Mouse (Mus musculus) kidney, adult 2 months (tissue): ENCODE results near the gene Fars2. TPM values are rescaled to one million over a fixed set of nuclear protein-coding genes. Genes with fewer than 3 reads are reported as not detected.

Source experiments
- DNase-seq: peaks from one replicate; pipeline ENCODE4 v3.0.0; 2021
- H3K27ac ChIP-seq: fragments of 200-500 bp; 2 replicates; pipeline ENCODE4 v1.5.1; 2012; ENCODE audit warnings: low read depth, low read length, control low read depth, inconsistent platforms; ENCODE audit not compliant: insufficient read depth
- H3K27me3 ChIP-seq: fragments of 200-500 bp; replicated peaks from 2 replicates; pipeline ENCODE4 v1.6.1; 2012; ENCODE audit warnings: mild to moderate bottlenecking, moderate library complexity, low read length, inconsistent platforms; ENCODE audit not compliant: control insufficient read depth, insufficient read depth
- H3K36me3 ChIP-seq: fragments of 200-500 bp; 2 replicates; pipeline ENCODE4 v1.6.1; 2012; ENCODE audit warnings: mild to moderate bottlenecking, moderate library complexity, low read length, inconsistent platforms; ENCODE audit not compliant: control insufficient read depth, insufficient read depth
- H3K4me1 ChIP-seq: fragments of 200-500 bp; 2 replicates; pipeline ENCODE4 v1.6.1; 2011; ENCODE audit warnings: low read length; ENCODE audit not compliant: control insufficient read depth, insufficient read depth
- H3K4me3 ChIP-seq: fragments of 200-500 bp; 2 replicates; pipeline ENCODE4 v1.5.1; 2011; ENCODE audit warnings: mild to moderate bottlenecking, low read depth, low read length, control low read depth; ENCODE audit not compliant: insufficient read depth
- CTCF ChIP-seq: fragments of 200-500 bp; conservative IDR thresholded peaks from 2 replicates; pipeline ENCODE4 v1.5.1; 2011; ENCODE audit warnings: low read depth, mild to moderate bottlenecking, control low read depth, low read length, moderate library complexity, mixed read lengths; ENCODE audit not compliant: insufficient read depth, insufficient read length
- POLR2A ChIP-seq: fragments of 200-500 bp; IDR thresholded peaks from one replicate; pipeline ENCODE4 v1.6.1; 2011; ENCODE audit warnings: low read depth, low read length, control low read depth
- WGBS: fragments of 180-500 bp; shearing (Covaris S2); methylation state at CpG from one replicate; pipeline ENCODE4 v1.1.7; 2018; 5-methylcytosine and 5-hydroxymethylcytosine counted together
- polyA plus RNA-seq: library from polyadenylated mRNA; depleted of rRNA; stranded (reverse); fragments of >200 nt; gene quantifications from 2 replicates; pipeline ENCODE4 v1.2.3, GENCODE M21; 2012

Gene Fars2
- polyA plus RNA-seq, 1 experiment = 99.1 TPM

DNA sequence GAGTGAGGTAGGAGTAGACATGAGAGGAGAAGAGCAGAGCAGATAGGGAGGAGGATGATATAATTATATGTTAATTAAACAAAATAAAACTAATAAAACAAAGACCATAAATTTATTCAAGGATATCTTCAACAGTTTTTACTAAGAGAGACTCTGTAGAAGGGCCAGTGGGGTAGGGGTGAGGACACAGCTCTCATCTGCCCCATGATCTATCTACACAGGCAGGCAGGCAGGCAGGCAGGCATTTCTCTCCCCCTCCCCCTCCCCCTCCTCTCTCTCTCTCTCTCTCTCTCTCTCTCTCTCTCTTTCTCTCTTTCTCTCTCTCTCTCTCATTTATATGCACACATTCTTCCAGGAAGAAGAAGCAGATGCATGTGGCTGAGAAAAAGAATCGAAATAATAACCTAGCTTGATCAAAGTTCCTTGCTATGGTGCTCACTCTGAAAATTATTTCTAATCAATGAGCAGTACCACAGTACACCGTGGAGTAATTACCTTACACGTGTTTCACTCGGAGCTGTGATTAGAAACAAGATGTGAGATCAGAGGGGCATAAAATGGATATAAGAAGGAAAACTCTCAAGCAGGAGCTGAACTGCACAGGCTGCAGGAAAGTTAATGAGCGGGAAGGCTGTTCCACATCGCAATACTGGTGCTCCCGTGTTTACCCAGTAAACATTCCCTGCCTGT is 312.4 kb downstream of the Fars2 start:
- Histone ChIP-seq H3K4me1 (peaks cover 17% of the 10 kb centered on the region), H3K27ac (no peak overlapping the region), H3K36me3 (no peaks in the 10 kb centered on the region), H3K4me3 (no peak overlapping the region), H3K27me3 (no peaks in the 10 kb centered on the region)
- DNase-seq = no peak
- no peak for TF ChIP-seq POLR2A
- no peak for TF ChIP-seq CTCF
- WGBS = 56% methylated on average over 7 of the region's 7 CpGs

DNA sequence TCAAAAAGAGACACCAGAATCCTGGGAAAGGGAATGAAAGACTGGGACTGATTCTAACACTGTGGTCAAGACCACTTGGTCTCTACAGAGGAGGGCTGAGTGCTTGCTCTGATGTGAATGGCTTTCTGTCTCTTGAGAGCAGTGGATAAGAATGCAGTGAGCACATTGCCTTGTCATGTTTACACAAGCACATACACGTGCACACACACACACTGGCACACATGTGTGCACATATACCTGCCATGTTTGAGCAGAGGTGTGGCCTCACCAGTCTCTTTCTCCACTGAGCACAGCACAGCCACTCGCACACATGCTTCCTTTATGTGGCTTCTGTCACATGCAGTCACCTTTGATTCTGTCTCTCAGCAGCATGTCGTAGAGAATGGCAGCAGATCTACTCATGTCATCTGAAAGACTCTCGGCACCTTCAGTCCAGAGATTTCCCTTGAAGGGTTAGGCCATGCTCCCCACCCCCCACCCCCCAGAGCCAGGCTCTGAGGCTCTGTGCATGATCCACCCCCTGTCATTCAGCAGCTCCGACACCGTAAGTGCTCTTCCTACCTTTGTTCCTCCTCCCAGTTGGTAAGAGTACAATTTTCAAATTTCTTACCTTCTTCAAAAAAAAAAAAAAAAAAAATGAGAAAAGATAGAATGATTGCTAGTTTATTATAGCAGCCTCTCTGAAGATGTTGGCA is 313.4 kb downstream of the Fars2 start:
- TF ChIP-seq CTCF = no peak

DNA sequence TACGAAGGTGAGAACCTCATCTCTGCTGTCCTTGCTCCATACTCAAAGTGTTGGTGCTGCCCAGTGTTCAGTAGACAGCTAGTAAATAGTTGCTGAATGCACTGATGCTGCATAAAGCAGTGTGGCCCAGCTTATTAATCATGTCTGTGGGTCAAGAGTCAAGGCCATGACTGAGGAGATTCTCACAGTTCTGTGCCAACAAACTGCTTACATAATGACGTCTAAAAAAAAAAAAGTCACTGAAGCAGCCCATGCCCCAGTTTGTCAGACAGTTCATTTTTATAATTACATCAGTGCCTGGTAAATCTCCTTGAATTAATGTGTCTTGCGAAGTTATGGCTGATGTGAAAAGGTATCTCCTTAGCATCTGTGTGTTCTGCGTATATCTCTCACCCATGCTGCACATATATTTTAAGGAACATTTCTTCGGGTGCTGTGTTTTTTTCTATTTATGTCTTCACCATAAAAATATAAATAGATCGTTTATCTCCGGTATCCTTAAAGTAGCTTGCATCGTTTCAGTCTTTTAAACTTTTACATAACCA is 314.8 kb downstream of the Fars2 start:
- TF ChIP-seq POLR2A = no peak
- Histone ChIP-seq H3K27me3 (no peaks in the 10 kb centered on the region), H3K27ac (no peak overlapping the region), H3K4me3 (no peak overlapping the region), H3K4me1 (peaks cover 8% of the 10 kb centered on the region), H3K36me3 (no peaks in the 10 kb centered on the region)
- WGBS = 76% methylated on average over 8 of the region's 8 CpGs
- DNase-seq = peak; percentile 75

More for the DNA sequence above, 313.4 kb downstream of the Fars2 start:
- Histone ChIP-seq H3K36me3 (no peaks in the 10 kb centered on the region), H3K27ac (no peak overlapping the region), H3K4me3 (no peak overlapping the region), H3K4me1 (peaks cover 13% of the 10 kb centered on the region), H3K27me3 (no peaks in the 10 kb centered on the region)
- no peak for DNase-seq
- 85% methylated on average over 6 of the region's 6 CpGs for WGBS

DNA sequence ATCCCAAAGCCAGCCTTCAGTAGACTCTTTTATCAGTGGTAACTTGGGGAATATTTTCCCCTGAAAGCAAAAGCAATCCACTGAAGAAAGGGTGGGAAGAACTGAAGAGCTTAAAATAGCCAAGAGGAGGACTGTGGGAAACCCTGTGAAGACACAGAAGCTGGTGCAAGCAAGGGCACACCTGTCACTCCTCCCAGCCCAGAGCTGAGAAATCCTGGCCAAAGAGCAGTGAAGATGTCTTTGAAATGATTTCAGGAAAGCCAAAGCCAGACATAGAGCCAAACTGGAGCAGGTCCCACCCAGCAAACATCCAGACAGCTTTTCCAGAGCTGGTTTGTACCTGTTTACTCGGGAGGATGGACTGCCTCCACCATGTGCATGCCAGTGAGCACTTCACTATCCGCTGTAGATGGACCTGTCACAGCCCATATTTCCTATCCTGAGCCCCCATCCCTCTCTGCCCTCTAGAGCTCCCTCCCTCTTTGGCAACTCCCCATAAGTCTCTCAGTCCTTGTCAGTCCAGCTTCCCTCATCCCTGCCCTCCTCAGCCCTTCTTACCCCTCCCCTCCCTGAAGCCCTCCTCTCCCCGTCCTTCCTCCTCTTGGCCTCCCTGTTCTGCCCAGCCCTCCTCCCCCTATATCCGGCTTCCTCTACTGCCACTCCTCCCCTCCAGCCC is 327.7 kb downstream of the Fars2 start:
- WGBS = 67% methylated on average over 4 of the region's 4 CpGs
- no peak for DNase-seq
- Histone ChIP-seq H3K27ac (no peak overlapping the region), H3K27me3 (no peaks in the 10 kb centered on the region), H3K36me3 (no peaks in the 10 kb centered on the region), H3K4me3 (no peak overlapping the region), H3K4me1 (no peaks in the 10 kb centered on the region)
- no peak for TF ChIP-seq POLR2A
- TF ChIP-seq CTCF = no peak

DNA sequence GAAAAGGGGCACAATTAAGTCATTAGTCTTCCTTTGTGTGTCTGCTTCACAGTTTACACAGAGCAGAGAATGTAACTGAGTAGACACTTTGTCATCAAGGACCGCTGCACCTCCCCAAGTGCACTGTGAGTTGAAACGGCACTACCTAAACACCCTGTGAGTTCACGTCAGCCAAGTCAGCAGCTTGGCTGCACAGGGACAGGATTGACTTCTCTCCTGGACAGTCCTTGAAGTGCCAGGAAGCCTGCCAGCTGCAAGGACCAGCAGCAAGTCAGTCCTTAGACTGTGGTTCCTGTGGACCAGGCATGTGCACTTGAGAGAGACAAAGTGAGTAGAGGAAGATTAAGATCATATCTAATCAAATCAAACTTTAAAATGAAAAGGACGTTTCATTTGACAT is 330.7 kb downstream of the Fars2 start:
- TF ChIP-seq CTCF (no peak), POLR2A (no peak)
- H3K4me3 ChIP-seq = no peak overlapping the region
- no peaks in the 10 kb centered on the region for H3K36me3 ChIP-seq
- H3K27ac ChIP-seq = no peak overlapping the region
- no peak for DNase-seq
- H3K27me3 ChIP-seq = no peaks in the 10 kb centered on the region
- H3K4me1 ChIP-seq = no peaks in the 10 kb centered on the region
- 68% methylated on average over 4 of the region's 4 CpGs for whole genome bisulfite sequencing

DNA sequence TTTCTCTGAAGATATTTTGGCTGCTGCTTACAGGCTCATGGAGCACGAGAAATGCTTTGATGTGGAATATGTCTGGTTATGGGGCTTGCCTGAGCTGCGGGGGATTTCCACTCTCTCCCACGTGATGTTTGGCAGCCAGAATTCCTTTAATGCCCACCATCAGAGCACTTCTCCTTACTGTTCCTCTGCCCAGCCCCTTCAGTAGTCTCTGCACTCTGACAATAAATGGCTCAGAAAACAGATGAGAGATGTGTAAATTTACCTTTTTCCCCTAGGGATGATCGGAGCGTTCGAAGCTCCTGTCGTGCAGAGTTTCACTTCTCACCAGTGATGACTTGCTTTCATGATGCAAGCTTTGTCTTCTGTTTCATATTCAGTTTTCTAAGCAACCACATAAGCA is 331.4 kb downstream of the Fars2 start:
- TF ChIP-seq POLR2A (no peak), CTCF (no peak)
- Histone ChIP-seq H3K4me1 (no peaks in the 10 kb centered on the region), H3K36me3 (no peaks in the 10 kb centered on the region), H3K4me3 (no peak overlapping the region), H3K27ac (no peak overlapping the region), H3K27me3 (no peaks in the 10 kb centered on the region)
- 86% methylated on average over 7 of the region's 7 CpGs for WGBS
- no peak for DNase-seq

DNA sequence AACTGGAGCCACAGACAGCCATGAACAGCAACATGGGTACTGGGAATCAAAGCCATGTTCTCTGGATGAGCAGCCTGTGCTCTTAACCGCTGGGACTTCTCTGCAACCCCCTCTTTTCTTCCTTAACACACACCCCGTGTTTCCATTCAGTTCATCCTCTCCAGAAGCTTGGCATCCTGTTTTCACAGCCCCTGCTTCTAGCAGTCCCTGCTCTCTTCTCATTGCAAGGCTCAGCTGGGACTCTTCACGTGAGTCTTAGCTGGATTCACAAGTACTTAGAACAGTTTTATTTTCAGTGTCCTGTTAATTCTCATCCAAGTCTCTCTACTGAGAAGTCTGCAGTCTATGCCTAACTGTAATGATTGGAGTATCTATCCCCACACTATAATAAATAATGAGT is 334.2 kb downstream of the Fars2 start:
- TF ChIP-seq POLR2A (no peak), CTCF (no peak)
- no peaks in the 10 kb centered on the region for H3K27me3 ChIP-seq
- H3K4me3 ChIP-seq = no peak overlapping the region
- no peak overlapping the region for H3K27ac ChIP-seq
- WGBS = 90% methylated on average over 3 of the region's 3 CpGs
- no peaks in the 10 kb centered on the region for H3K36me3 ChIP-seq
- DNase-seq = no peak
- no peaks in the 10 kb centered on the region for H3K4me1 ChIP-seq
